10 mouse cellular contexts compared by ENCODE assay signal in the genomic region with DNA sequence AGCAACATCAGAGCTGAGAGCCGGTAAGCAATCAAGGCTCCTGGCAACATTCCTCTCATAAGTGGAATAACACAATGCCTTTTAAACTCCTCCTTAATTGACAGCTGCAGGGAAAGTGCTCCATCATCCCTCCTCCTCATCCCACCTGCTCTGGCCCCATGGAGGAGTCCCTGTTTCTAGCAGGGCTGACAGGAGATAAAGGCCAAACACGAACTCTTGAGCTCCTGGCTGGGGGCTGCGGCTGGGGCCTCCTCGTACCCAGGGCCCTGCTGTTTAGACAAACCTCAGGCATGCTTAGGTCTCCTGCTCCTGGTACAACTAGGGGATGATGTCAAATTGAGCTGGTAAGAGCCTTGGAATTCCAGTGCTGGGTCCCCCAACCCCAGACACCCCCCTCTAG.
"Had no signal": no experiment of that assay in that cellular context is flagged by ENCODE, and none has a peak within 500 bp of the region (broad histone marks: within the 10 kb centered on the region; RNA-seq: fewer than 3 reads in every experiment).

No protein-coding gene starts in this region.

- H3K4me1 ChIP-seq: limb, embryonic 15.5 days; lung, embryonic 15.5 days; midbrain, embryonic 13.5 days had no signal

- H3K9me3 ChIP-seq: limb, embryonic 15.5 days; liver, embryonic 12.5 days; lung, embryonic 15.5 days; midbrain, embryonic 13.5 days had no signal

- DNase-seq: kidney, postnatal 36 days; layer of hippocampus, adult 9-11 months; layer of hippocampus, postnatal 36 days; right cerebral cortex, postnatal 14 days; thymus, adult 2 months; thymus, postnatal 25 days had no signal

- H3K27me3 ChIP-seq: limb, embryonic 15.5 days; lung, embryonic 15.5 days; midbrain, embryonic 13.5 days had no signal

- H3K9ac ChIP-seq: limb, embryonic 15.5 days; liver, embryonic 12.5 days; lung, embryonic 15.5 days; midbrain, embryonic 13.5 days had no signal

- H3K27ac ChIP-seq: limb, embryonic 15.5 days; liver, embryonic 12.5 days; lung, embryonic 15.5 days; midbrain, embryonic 13.5 days had no signal

- H3K4me3 ChIP-seq: limb, embryonic 15.5 days; liver, embryonic 12.5 days; lung, embryonic 15.5 days; midbrain, embryonic 13.5 days had no signal

- H3K36me3 ChIP-seq: limb, embryonic 15.5 days; liver, embryonic 12.5 days; lung, embryonic 15.5 days; midbrain, embryonic 13.5 days had no signal

- H3K4me2 ChIP-seq: limb, embryonic 15.5 days; liver, embryonic 12.5 days; lung, embryonic 15.5 days; midbrain, embryonic 13.5 days had no signal

- ATAC-seq: liver, embryonic 12.5 days; midbrain, embryonic 13.5 days had no signal
